Mouse (Mus musculus): Measurements from ENCODE around the gene Cpn2. TPM values are rescaled to one million over a fixed set of nuclear protein-coding genes. Genes with fewer than 3 reads are reported as not detected.

Cpn2 gene
- total and polyA plus RNA-seq, 3 experiments: not detected

GRCm38 (mm10) chr16:30258441-30258840, 8.9 kb downstream of the Cpn2 start:
- no peaks in the 10 kb centered on the region for H3K79me2 ChIP-seq (replicated peaks; ENCODE audit: control insufficient read depth, extremely low read depth, insufficient read depth, poor library complexity, severe bottlenecking)
- in situ Hi-C loops (cut with MboI; ENCODE audit: low pct_ligation_motif_present, low pct_unique_long_range_greater_than_20kb, low sequenced_read_pairs) (loop anchor here (25.0 kb wide), 2 partner anchors 804 to 1104 kb away; no protein-coding TSS in a partner anchor), dilution Hi-C loops (cut with MboI; ENCODE audit: extremely low pct_ligation_motif_present, extremely low pct_unique_long_range_greater_than_20kb, low sequenced_read_pairs) (no loop called here)
- peaks cover 1% of the 10 kb centered on the region for H3K27me3 ChIP-seq (replicated peaks)
- no peak overlapping the region for H3K4me2 ChIP-seq (ENCODE audit: insufficient read depth, low read depth, poor library complexity, severe bottlenecking)
- no peak overlapping the region for H3K9ac ChIP-seq (ENCODE audit: insufficient read depth, low read depth)
- H3K4me1 ChIP-seq (ENCODE audit: control insufficient read depth in 1 of 2, insufficient read depth in 2 of 2): peaks cover 9 to 19% of the 10 kb centered on the region in 2 experiments
- H3K4me3 ChIP-seq (replicated peaks in 1 of 3; ENCODE audit: low read depth in 2 of 3, low read length in 2 of 3, poor library complexity in 1 of 3): no peak overlapping the region
- no peaks in the 10 kb centered on the region for H3K36me3 ChIP-seq (replicated peaks in 1 of 2; ENCODE audit: control insufficient read depth in 1 of 2, insufficient read depth in 1 of 2, low read length in 1 of 2)
- TF ChIP-seq SMC3 (IDR thresholded peaks at IDR 0.05; ENCODE audit: low read depth, low read length): no peak
- no peaks in the 10 kb centered on the region for H3K9me3 ChIP-seq (replicated peaks; ENCODE audit: low read length)
- DNase-seq (ENCODE audit: extremely low read depth): no peak
- no peak overlapping the region for H3K27ac ChIP-seq (ENCODE audit: insufficient read depth, low read depth)

- no peak overlapping the region for H3K27ac ChIP-seq (ENCODE audit: insufficient read depth, low read depth)
- no peak overlapping the region for H3K4me3 ChIP-seq (replicated peaks in 1 of 3; ENCODE audit: low read depth in 2 of 3, low read length in 2 of 3, poor library complexity in 1 of 3)
- no peak overlapping the region for H3K4me2 ChIP-seq (ENCODE audit: insufficient read depth, low read depth, poor library complexity, severe bottlenecking)
- H3K9me3 ChIP-seq (replicated peaks; ENCODE audit: low read length): no peaks in the 10 kb centered on the region
- TF ChIP-seq ELF1 (IDR thresholded peaks at IDR 0.05; ENCODE audit: low read depth, low read length) (no peak), UBTF (IDR thresholded peaks at IDR 0.05; ENCODE audit: low read depth, low read length) (no peak), EP300 (IDR thresholded peaks at IDR 0.05; ENCODE audit: low read length) (no peak), USF1 (IDR thresholded peaks at IDR 0.05; ENCODE audit: low read depth, low read length) (no peak), MAZ (IDR thresholded peaks at IDR 0.05; ENCODE audit: low read depth, low read length) (no peak), TBP (conservative IDR thresholded peaks at IDR 0.05; ENCODE audit: low read depth, low read length) (no peak), JUN (IDR thresholded peaks at IDR 0.05; ENCODE audit: insufficient read depth, low read depth, low read length) (no peak), SMC3 (IDR thresholded peaks at IDR 0.05; ENCODE audit: low read depth, low read length) (no peak), RCOR1 (conservative IDR thresholded peaks at IDR 0.05; ENCODE audit: low read depth, low read length) (no peak)
- no peak for DNase-seq (ENCODE audit: extremely low read depth)
- H3K36me3 ChIP-seq (replicated peaks in 1 of 2; ENCODE audit: control insufficient read depth in 1 of 2, insufficient read depth in 1 of 2, low read length in 1 of 2): no peaks in the 10 kb centered on the region
- H3K4me1 ChIP-seq (ENCODE audit: control insufficient read depth in 1 of 2, insufficient read depth in 2 of 2): peaks cover 9 to 18% of the 10 kb centered on the region in 2 experiments
- in situ Hi-C loops (cut with MboI; ENCODE audit: low pct_ligation_motif_present, low pct_unique_long_range_greater_than_20kb, low sequenced_read_pairs) (loop anchor here (25.0 kb wide), 2 partner anchors 805 to 1105 kb away; no protein-coding TSS in a partner anchor), dilution Hi-C loops (cut with MboI; ENCODE audit: extremely low pct_ligation_motif_present, extremely low pct_unique_long_range_greater_than_20kb, low sequenced_read_pairs) (no loop called here)
- H3K9ac ChIP-seq (ENCODE audit: insufficient read depth, low read depth): no peak overlapping the region
- H3K27me3 ChIP-seq (replicated peaks): peaks cover 1% of the 10 kb centered on the region
- H3K79me2 ChIP-seq (replicated peaks; ENCODE audit: control insufficient read depth, extremely low read depth, insufficient read depth, poor library complexity, severe bottlenecking): no peaks in the 10 kb centered on the region
Observed at GRCm38 (mm10) chr16:30257718-30258117, 9.6 kb downstream of the Cpn2 start.

- no peak for DNase-seq (ENCODE audit: extremely low read depth)
- in situ Hi-C loops (cut with MboI; ENCODE audit: low pct_ligation_motif_present, low pct_unique_long_range_greater_than_20kb, low sequenced_read_pairs) (loop anchor here (25.0 kb wide), 2 partner anchors 807 to 1107 kb away; no protein-coding TSS in a partner anchor), dilution Hi-C loops (cut with MboI; ENCODE audit: extremely low pct_ligation_motif_present, extremely low pct_unique_long_range_greater_than_20kb, low sequenced_read_pairs) (no loop called here)
- Histone ChIP-seq H3K36me3 (replicated peaks in 1 of 2; ENCODE audit: control insufficient read depth in 1 of 2, insufficient read depth in 1 of 2, low read length in 1 of 2) (no peaks in the 10 kb centered on the region), H3K79me2 (replicated peaks; ENCODE audit: control insufficient read depth, extremely low read depth, insufficient read depth, poor library complexity, severe bottlenecking) (no peaks in the 10 kb centered on the region), H3K4me3 (replicated peaks in 1 of 3; ENCODE audit: low read depth in 2 of 3, low read length in 2 of 3, poor library complexity in 1 of 3) (no peak overlapping the region), H3K9me3 (replicated peaks; ENCODE audit: low read length) (no peaks in the 10 kb centered on the region), H3K4me2 (ENCODE audit: insufficient read depth, low read depth, poor library complexity, severe bottlenecking) (no peak overlapping the region), H3K4me1 (ENCODE audit: control insufficient read depth in 1 of 2, insufficient read depth in 2 of 2) (peaks cover 8 to 18% of the 10 kb centered on the region in 2 experiments), H3K27me3 (replicated peaks) (peaks cover 14% of the 10 kb centered on the region), H3K9ac (ENCODE audit: insufficient read depth, low read depth) (no peak overlapping the region), H3K27ac (ENCODE audit: insufficient read depth, low read depth) (no peak overlapping the region)
- TF ChIP-seq KAT2A (IDR thresholded peaks at IDR 0.05; ENCODE audit: insufficient replicate concordance, low read length) (no peak), ZC3H11A (IDR thresholded peaks at IDR 0.05; ENCODE audit: low read depth, low read length) (no peak), TBP (conservative IDR thresholded peaks at IDR 0.05; ENCODE audit: low read depth, low read length) (no peak), UBTF (IDR thresholded peaks at IDR 0.05; ENCODE audit: low read depth, low read length) (no peak), ELF1 (IDR thresholded peaks at IDR 0.05; ENCODE audit: low read depth, low read length) (no peak), ZKSCAN1 (IDR thresholded peaks at IDR 0.05; ENCODE audit: borderline replicate concordance, low read depth, low read length) (no peak), USF1 (IDR thresholded peaks at IDR 0.05; ENCODE audit: low read depth, low read length) (no peak), BHLHE40 (IDR thresholded peaks at IDR 0.05; ENCODE audit: low read depth, low read length) (no peak), JUND (conservative IDR thresholded peaks at IDR 0.05; ENCODE audit: low read depth, low read length) (no peak), ZNF384 (IDR thresholded peaks at IDR 0.05; ENCODE audit: low read depth, low read length) (no peak), CTCF (conservative IDR thresholded peaks at IDR 0.05 in 1 of 2, IDR thresholded peaks at IDR 0.05 in 1 of 2; ENCODE audit: low read depth in 2 of 2, low read length in 2 of 2) (no peak), NELFE (IDR thresholded peaks at IDR 0.05; ENCODE audit: low read depth, low read length) (no peak), TCF12 (IDR thresholded peaks at IDR 0.05; ENCODE audit: low read depth, low read length) (no peak), SMC3 (IDR thresholded peaks at IDR 0.05; ENCODE audit: low read depth, low read length) (no peak), HCFC1 (IDR thresholded peaks at IDR 0.05; ENCODE audit: low read depth, low read length) (no peak), MYC (IDR thresholded peaks at IDR 0.05; ENCODE audit: low read depth, low read length) (no peak)
Observed at GRCm38 (mm10) chr16:30255061-30255460, 12.2 kb downstream of the Cpn2 start.
